Mouse (Mus musculus): ENCODE measurements around the gene Ncoa3. TPM values are rescaled to one million over a fixed set of nuclear protein-coding genes. Genes with fewer than 3 reads are reported as not detected.

Gene Ncoa3
- total RNA-seq, 1 experiment: 83.4 TPM

DNA sequence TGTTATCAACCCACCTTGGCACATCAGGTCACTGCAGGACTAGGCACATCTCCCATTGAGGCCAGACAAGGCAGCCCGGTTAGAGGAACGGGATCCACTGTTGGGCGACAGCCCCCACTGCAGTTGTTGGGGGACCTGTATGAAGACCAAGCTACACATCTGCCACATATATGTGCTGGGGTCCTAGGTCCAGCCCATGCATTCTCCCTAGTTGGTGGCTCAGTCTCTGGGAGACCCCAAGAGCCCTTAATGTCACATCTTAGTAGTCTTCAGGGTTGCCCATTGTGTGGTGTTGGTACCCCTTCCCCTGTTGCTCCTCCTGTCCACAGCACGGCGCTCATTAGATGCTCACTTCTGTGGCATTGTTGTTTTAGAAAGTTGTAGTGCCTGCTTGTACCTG is 40.2 kb downstream of the Ncoa3 start:
- Histone ChIP-seq H3K4me3 (ENCODE audit: insufficient read depth in 1 of 2, low read depth in 1 of 2, low read length in 2 of 2, poor library complexity in 1 of 2, severe bottlenecking in 1 of 2) (no peak overlapping the region), H3K27ac (ENCODE audit: insufficient read depth, low read depth, low read length, poor library complexity, severe bottlenecking) (no peak overlapping the region), H3K36me3 (ENCODE audit: control insufficient read depth, insufficient read depth, low read length, poor library complexity, severe bottlenecking) (peaks cover 13% of the 10 kb centered on the region), H3K9ac (ENCODE audit: insufficient read depth, low read depth, low read length, poor library complexity, severe bottlenecking) (no peak overlapping the region; the same call in 1 of the 2 replicates), H3K9me3 (ENCODE audit: control insufficient read depth, insufficient read depth, low read depth, low read length) (no peaks in the 10 kb centered on the region), H3K4me1 (ENCODE audit: control insufficient read depth in 2 of 2, insufficient read depth in 2 of 2, low read length in 2 of 2, poor library complexity in 1 of 2) (peaks cover 21 to 22% of the 10 kb centered on the region in 2 experiments)
- in situ Hi-C loops (cut with MboI; ENCODE audit: low sequenced_read_pairs in 2 of 2, unreplicated experiment in 2 of 2): no loop called here
- TF ChIP-seq ZC3H11A (IDR thresholded peaks at IDR 0.05; ENCODE audit: borderline replicate concordance, low read depth, low read length) (no peak), MAFK (IDR thresholded peaks at IDR 0.05; ENCODE audit: insufficient read depth, low read depth, low read length) (no peak), ZNF384 (IDR thresholded peaks at IDR 0.05; ENCODE audit: low read depth, low read length) (no peak), CHD2 (IDR thresholded peaks at IDR 0.05; ENCODE audit: low read depth, low read length) (no peak), HCFC1 (IDR thresholded peaks at IDR 0.05; ENCODE audit: borderline replicate concordance, insufficient read depth, low read length) (no peak)
- no peak for DNase-seq (ENCODE audit: low read depth, low spot score)

DNA sequence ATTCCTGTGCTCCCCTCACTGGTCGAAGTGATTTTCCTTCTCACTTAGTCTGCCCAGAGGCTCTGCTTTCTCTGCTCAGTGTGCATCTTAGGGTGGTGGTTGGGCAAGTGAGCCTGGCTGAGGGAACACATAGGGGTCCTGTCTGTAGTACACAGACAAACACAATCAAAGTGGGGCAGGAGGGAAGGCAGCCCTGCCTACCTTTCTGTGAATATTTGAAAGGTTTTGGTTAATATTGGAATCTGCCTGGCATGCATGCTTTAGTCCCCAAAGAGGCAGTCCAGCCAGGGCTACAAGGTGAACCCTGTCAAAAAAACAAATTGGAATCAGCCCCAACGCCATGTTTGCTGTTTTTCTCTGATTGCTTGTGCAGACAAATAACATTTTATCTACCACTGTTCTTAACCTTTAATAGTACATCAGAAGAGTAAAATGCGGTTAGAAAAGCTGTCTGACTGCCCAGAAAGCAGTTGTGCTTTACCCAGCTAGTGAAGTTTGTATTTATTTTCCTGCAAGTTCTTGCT is 42.6 kb downstream of the Ncoa3 start:
- Histone ChIP-seq H3K4me1 (ENCODE audit: control insufficient read depth in 2 of 2, insufficient read depth in 2 of 2, low read length in 2 of 2, poor library complexity in 1 of 2) (peaks cover 15 to 18% of the 10 kb centered on the region in 2 experiments), H3K9ac (ENCODE audit: insufficient read depth, low read depth, low read length, poor library complexity, severe bottlenecking) (no peak overlapping the region), H3K27ac (ENCODE audit: insufficient read depth, low read depth, low read length, poor library complexity, severe bottlenecking) (peak overlapping the region; percentile 8; the same call in 1 of the 2 replicates), H3K36me3 (ENCODE audit: control insufficient read depth, insufficient read depth, low read length, poor library complexity, severe bottlenecking) (peaks cover 13% of the 10 kb centered on the region), H3K4me3 (ENCODE audit: insufficient read depth in 1 of 2, low read depth in 1 of 2, low read length in 2 of 2, poor library complexity in 1 of 2, severe bottlenecking in 1 of 2) (no peak overlapping the region), H3K9me3 (ENCODE audit: control insufficient read depth, insufficient read depth, low read depth, low read length) (no peaks in the 10 kb centered on the region)
- DNase-seq (ENCODE audit: low read depth, low spot score): no peak
- in situ Hi-C loops (cut with MboI; ENCODE audit: low sequenced_read_pairs in 2 of 2, unreplicated experiment in 2 of 2): no loop called here
- TF ChIP-seq MAFK (IDR thresholded peaks at IDR 0.05; ENCODE audit: insufficient read depth, low read depth, low read length): no peak

GRCm38 (mm10) chr2:166035725-166036124 is 43.3 kb downstream of the Ncoa3 start:
- DNase-seq (ENCODE audit: low read depth, low spot score): peak; percentile 78
- peaks cover 13% of the 10 kb centered on the region for H3K36me3 ChIP-seq (ENCODE audit: control insufficient read depth, insufficient read depth, low read length, poor library complexity, severe bottlenecking)
- TF ChIP-seq CHD2 (IDR thresholded peaks at IDR 0.05; ENCODE audit: low read depth, low read length) (no peak), ZC3H11A (IDR thresholded peaks at IDR 0.05; ENCODE audit: borderline replicate concordance, low read depth, low read length) (peak; percentile 12; the same call in 1 of the 2 replicates)
- H3K9ac ChIP-seq (ENCODE audit: insufficient read depth, low read depth, low read length, poor library complexity, severe bottlenecking): no peak overlapping the region
- no peaks in the 10 kb centered on the region for H3K9me3 ChIP-seq (ENCODE audit: control insufficient read depth, insufficient read depth, low read depth, low read length)
- in situ Hi-C loops (cut with MboI; ENCODE audit: low sequenced_read_pairs in 2 of 2, unreplicated experiment in 2 of 2): no loop called here
- H3K4me3 ChIP-seq (ENCODE audit: insufficient read depth in 1 of 2, low read depth in 1 of 2, low read length in 2 of 2, poor library complexity in 1 of 2, severe bottlenecking in 1 of 2): no peak overlapping the region
- peaks cover 10 to 14% of the 10 kb centered on the region in 2 experiments for H3K4me1 ChIP-seq (ENCODE audit: control insufficient read depth in 2 of 2, insufficient read depth in 2 of 2, low read length in 2 of 2, poor library complexity in 1 of 2)
- no peak overlapping the region; the same call in 1 of the 2 replicates for H3K27ac ChIP-seq (ENCODE audit: insufficient read depth, low read depth, low read length, poor library complexity, severe bottlenecking)

DNA sequence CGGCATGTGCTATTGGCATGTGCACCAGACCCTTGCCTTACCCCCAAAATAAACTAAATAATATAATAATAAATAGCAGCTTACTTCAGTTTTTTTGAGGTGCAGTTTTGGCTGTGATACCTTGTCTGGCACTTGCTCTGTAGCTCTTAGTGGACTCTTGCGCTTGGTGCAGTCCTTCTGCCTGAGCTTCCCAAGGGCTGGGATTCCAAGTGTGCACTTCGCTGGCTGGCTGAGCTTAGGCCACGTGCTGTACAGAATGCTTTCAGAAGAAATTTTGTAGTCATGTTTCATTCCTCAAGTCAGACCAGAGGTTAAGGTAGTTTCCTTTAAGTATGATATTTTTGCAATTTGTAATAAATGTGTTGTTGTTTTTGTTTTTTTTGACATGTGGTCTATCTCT is 47.2 kb downstream of the Ncoa3 start:
- Histone ChIP-seq H3K9ac (ENCODE audit: insufficient read depth, low read depth, low read length, poor library complexity, severe bottlenecking) (no peak overlapping the region), H3K4me1 (ENCODE audit: control insufficient read depth in 2 of 2, insufficient read depth in 2 of 2, low read length in 2 of 2, poor library complexity in 1 of 2) (peaks cover 7 to 8% of the 10 kb centered on the region in 2 experiments), H3K36me3 (ENCODE audit: control insufficient read depth, insufficient read depth, low read length, poor library complexity, severe bottlenecking) (peaks cover 13% of the 10 kb centered on the region), H3K9me3 (ENCODE audit: control insufficient read depth, insufficient read depth, low read depth, low read length) (no peaks in the 10 kb centered on the region), H3K27ac (ENCODE audit: insufficient read depth, low read depth, low read length, poor library complexity, severe bottlenecking) (no peak overlapping the region), H3K4me3 (ENCODE audit: insufficient read depth in 1 of 2, low read depth in 1 of 2, low read length in 2 of 2, poor library complexity in 1 of 2, severe bottlenecking in 1 of 2) (no peak overlapping the region)
- DNase-seq (ENCODE audit: low read depth, low spot score): no peak
- no peak for TF ChIP-seq HCFC1 (IDR thresholded peaks at IDR 0.05; ENCODE audit: borderline replicate concordance, insufficient read depth, low read length)
- TF ChIP-seq MAFK (IDR thresholded peaks at IDR 0.05; ENCODE audit: insufficient read depth, low read depth, low read length): no peak
- TF ChIP-seq ZC3H11A (IDR thresholded peaks at IDR 0.05; ENCODE audit: borderline replicate concordance, low read depth, low read length): no peak
- no peak for TF ChIP-seq ZNF384 (IDR thresholded peaks at IDR 0.05; ENCODE audit: low read depth, low read length)
- TF ChIP-seq CHD2 (IDR thresholded peaks at IDR 0.05; ENCODE audit: low read depth, low read length): no peak
- in situ Hi-C loops (cut with MboI; ENCODE audit: low sequenced_read_pairs in 2 of 2, unreplicated experiment in 2 of 2): loop anchor here in 1 of 2 experiments (10.0 kb wide), 1 partner anchor 115 kb away; no protein-coding TSS in a partner anchor

GRCm38 (mm10) chr2:166042542-166042941 is 50.1 kb downstream of the Ncoa3 start:
- TF ChIP-seq HCFC1 (IDR thresholded peaks at IDR 0.05; ENCODE audit: borderline replicate concordance, insufficient read depth, low read length): no peak
- TF ChIP-seq ZC3H11A (IDR thresholded peaks at IDR 0.05; ENCODE audit: borderline replicate concordance, low read depth, low read length): no peak
- no peak for TF ChIP-seq CHD2 (IDR thresholded peaks at IDR 0.05; ENCODE audit: low read depth, low read length)
- no peak for TF ChIP-seq MAFK (IDR thresholded peaks at IDR 0.05; ENCODE audit: insufficient read depth, low read depth, low read length)
- no peak for TF ChIP-seq ZNF384 (IDR thresholded peaks at IDR 0.05; ENCODE audit: low read depth, low read length)
- DNase-seq (ENCODE audit: low read depth, low spot score): no peak
- Histone ChIP-seq H3K9ac (ENCODE audit: insufficient read depth, low read depth, low read length, poor library complexity, severe bottlenecking) (no peak overlapping the region), H3K4me1 (ENCODE audit: control insufficient read depth in 2 of 2, insufficient read depth in 2 of 2, low read length in 2 of 2, poor library complexity in 1 of 2) (peaks cover 3 to 5% of the 10 kb centered on the region in 2 experiments; a peak in 1 of 4 replicates), H3K9me3 (ENCODE audit: control insufficient read depth, insufficient read depth, low read depth, low read length) (no peaks in the 10 kb centered on the region), H3K36me3 (ENCODE audit: control insufficient read depth, insufficient read depth, low read length, poor library complexity, severe bottlenecking) (peaks cover 9% of the 10 kb centered on the region), H3K27ac (ENCODE audit: insufficient read depth, low read depth, low read length, poor library complexity, severe bottlenecking) (no peak overlapping the region), H3K4me3 (ENCODE audit: insufficient read depth in 1 of 2, low read depth in 1 of 2, low read length in 2 of 2, poor library complexity in 1 of 2, severe bottlenecking in 1 of 2) (no peak overlapping the region)
- in situ Hi-C loops (cut with MboI; ENCODE audit: low sequenced_read_pairs in 2 of 2, unreplicated experiment in 2 of 2): loop anchor here in 1 of 2 experiments (10.0 kb wide), 1 partner anchor 118 kb away; no protein-coding TSS in a partner anchor

All from ES-E14 (cell line).